Mouse (Mus musculus): ENCODE data around the gene Esrrg.

Esrrg gene

GRCm38 (mm10) chr1:187779589-187780178 lies 171.1 kb downstream of the Esrrg start:
- DNase-seq = no peak

DNA sequence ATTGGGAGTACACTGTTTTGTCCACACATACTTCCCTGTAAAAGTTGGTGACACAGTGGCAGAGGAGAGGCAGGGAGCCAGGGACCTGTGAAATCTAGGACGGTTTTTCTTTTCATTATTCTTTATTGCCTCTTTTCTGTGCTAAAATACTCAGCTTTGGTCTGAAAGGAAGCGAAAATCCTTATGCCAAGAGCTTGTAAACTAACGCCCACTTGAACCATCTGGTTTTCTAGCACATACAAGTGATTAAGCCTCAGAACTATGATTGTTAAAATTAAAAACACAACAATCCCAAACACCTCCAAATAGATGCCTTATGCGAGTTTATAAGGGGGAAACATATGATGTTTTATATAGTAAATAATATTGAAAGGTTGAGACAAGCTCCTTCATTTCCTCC lies 176.6 kb downstream of the Esrrg start:
- DNase-seq = no peak

DNA sequence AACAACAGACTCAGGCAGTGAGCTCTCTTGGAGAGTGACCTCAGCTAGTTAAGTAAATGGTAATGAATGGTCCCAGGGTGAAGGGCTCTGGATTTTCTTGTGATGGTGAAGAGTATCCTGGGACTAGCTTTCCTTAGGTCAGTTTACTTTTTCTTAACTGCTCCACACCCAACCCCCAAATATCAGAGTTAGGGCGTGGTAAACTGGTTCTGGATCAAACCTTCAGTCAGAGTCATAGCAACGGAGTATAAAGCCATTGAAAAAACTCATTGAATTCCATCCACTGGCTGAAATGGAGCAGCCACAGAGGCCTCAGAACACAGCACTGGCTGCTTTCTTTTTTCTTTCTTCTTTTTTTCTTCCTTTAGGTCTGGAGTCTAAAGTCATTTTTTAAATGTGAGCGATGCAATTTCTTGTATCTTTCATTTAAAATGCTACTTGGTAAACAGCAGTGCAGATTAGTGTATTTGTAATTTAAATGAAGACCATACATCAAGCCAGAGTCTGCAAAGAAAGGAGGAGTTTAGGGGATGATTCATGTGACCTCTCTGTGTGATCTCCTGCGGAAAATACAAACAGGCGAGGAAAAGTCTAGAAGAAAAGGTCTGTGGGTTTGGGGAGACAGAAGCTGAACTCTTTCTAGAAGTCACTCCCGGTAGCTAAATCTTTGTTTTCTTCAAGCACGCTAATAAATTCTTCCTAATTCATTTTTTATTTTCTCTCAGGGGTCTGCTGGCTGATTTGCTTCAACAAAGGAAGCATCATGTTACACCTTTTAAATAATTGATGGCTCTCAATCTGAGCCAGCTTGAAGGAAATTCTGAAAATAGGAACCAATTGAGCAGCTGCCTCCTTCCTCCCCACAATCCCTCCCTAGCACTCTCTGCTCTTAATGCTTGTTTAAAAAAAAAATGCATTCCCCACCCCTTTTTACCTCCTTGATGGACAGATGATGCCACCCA lies 178.7 kb downstream of the Esrrg start:
- no peak for DNase-seq

DNA sequence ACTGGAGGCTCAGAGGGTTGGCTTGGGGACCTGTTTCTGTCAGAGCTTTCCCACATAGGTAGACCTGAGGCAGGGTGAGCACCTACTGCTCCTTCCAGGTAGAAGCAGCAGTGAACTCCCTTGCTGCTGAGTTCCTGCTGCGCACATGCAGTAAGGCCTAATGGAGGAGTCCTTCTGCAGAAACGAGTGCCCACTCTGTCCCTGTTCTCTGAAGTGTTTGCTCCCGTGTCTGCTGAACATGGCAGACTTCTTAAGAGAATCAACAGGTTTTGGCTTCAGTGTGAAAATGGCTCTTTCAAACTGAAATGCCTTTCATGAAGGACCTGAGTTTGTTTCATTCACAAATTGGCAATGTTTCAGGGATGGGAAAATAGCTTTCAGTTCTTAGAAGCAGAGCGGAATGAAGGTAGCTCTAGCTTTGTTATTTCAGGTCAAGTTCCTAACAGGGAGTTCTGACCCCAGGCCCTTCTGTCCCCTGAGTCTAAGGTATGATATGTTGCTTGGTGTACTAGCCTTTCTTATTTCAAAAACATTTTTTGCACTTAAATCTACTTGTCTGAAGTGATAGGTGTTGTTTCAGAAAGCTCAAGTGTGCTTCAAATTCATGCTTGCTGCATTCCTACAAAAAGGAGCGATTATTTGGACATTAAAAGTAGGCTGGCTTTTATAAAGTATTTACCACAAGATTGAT lies 185.8 kb downstream of the Esrrg start:
- no peak for DNase-seq

DNA sequence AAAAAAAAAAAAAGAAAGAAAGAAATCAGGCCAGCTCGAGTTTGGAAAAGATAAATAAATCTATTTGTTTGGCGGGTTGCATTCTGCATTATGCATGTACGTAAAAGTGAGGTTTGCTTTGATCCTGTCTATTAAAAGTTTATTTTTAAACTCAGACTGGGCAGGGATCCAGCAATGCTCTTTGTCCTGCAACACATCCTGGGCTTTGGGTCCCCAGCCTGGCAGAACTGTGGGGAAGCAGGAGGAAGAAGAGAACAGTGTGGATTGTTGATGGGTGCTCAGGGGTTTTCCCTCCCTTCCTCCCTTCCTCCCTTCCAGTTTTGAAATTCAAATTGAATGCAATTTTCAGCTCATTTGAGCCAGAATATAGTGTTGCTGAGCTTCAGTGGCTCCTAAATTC lies 187.0 kb downstream of the Esrrg start:
- DNase-seq = peak; percentile 62

GRCm38 (mm10) chr1:187799300-187799699 lies 190.7 kb downstream of the Esrrg start:
- DNase-seq = no peak

- DNase-seq = no peak
These were observed 192.2 kb downstream of the Esrrg start for GRCm38 (mm10) chr1:187800761-187801160.

- peak; percentile 40 for DNase-seq
These were observed 195.0 kb downstream of the Esrrg start for GRCm38 (mm10) chr1:187803566-187803965.

- no peak for DNase-seq
These were observed 195.4 kb downstream of the Esrrg start for GRCm38 (mm10) chr1:187803997-187804396.

GRCm38 (mm10) chr1:187805001-187805400 lies 196.4 kb downstream of the Esrrg start:
- DNase-seq = no peak

DNA sequence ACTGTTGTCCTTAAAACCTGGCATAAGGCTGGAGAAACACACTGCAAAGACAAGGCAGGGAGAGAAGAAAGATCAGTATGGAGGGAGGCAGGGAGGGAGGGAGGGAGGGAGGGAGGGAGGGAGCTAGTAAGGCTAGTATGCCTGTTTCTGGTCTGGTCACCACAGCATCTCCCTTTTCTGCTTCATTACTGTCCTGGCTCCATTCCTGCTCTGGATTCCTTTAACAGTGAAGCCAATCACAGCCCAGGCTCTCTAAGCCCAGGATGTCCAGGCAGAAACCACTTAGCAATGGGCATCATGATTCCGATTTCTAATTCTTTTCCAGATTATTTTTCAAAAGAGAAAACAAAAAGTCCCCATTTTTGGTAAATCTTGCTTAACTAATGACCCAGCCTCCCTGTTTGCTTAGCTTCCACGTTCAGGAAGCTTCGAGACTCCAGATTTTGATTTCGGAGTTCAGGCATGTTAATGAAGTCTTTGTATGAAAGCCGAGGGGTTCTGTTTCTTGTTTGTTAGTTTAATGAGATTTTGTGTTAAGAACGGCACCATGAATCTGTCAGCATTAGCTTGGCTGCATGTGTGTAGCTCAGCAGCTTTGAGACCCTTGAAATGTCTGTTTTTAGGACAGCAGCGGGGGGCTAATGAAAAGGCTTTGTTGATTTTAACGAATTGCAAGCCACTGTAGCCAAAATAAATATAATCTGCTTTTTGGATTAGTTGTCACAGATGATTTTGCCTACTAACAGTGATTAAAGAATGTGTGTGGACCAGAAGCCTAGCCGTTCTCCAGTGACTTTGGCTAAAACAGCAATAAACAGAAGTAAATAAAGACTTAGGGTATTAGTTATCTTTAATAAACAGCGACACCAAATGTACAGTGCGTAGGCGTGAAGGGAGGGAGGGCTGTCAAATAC lies 199.1 kb downstream of the Esrrg start:
- no peak for DNase-seq

- DNase-seq = no peak
These were observed 199.9 kb downstream of the Esrrg start for GRCm38 (mm10) chr1:187808391-187808922.

DNA sequence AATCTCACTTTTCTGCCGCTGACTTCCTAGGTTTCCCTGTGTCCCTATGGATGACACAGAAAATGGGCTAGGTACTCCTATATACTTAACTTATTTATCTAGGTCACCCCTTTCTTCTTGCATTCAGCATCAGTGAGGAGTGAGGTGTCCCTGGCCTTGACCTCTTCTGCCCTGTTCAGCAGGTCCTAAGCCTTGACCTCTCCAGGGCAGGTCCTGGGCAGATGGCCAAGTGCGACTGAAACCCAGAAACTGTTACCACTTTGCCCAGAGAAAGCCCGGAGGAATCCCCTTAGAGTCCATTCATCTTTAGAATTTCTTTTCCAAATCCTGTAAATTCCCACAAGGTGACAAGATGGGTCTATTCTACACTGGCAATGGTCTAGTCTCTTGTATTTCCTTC lies 201.0 kb downstream of the Esrrg start:
- DNase-seq = no peak

DNA sequence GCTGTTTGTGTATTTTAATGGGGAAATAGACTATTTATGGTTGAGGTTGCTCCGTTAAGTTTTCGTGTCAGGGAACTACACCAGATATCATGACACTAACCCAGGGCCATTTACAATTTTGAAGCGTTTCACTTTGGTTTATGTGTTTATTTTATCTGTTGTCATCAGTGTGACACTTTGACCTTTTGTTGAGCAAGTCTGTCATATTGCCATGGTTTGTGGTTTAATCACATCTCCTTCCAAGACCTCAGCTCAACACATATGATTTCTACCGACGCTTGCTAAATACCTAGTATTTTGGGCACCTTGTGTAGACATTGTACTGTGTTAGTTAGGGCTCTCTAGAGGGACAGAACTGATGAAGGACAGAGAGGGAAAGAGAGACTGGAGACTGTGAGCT lies 210.8 kb downstream of the Esrrg start:
- DNase-seq = no peak

GRCm38 (mm10) chr1:187821368-187821811 lies 212.8 kb downstream of the Esrrg start:
- DNase-seq = peak; percentile 87

DNA sequence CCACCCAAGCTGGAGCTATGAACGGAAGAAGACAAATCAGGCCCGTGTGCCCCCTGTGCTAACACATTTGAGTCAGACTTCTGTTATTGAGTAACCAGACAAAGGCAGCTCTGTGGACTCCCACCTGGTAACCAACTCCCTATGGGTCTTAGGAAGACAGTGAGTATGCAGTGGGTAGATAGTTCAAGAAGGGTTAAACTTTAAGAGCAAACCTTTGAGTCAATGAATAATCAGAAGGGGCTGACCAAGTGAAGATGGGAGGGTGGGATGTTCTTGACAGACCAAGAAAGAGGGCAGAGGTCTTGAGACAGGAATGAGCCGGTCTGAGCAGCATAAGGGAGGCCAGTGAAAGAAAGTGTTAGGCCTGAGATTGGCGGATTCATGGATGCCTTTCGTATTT lies 214.8 kb downstream of the Esrrg start:
- peak; percentile 92 for DNase-seq

DNA sequence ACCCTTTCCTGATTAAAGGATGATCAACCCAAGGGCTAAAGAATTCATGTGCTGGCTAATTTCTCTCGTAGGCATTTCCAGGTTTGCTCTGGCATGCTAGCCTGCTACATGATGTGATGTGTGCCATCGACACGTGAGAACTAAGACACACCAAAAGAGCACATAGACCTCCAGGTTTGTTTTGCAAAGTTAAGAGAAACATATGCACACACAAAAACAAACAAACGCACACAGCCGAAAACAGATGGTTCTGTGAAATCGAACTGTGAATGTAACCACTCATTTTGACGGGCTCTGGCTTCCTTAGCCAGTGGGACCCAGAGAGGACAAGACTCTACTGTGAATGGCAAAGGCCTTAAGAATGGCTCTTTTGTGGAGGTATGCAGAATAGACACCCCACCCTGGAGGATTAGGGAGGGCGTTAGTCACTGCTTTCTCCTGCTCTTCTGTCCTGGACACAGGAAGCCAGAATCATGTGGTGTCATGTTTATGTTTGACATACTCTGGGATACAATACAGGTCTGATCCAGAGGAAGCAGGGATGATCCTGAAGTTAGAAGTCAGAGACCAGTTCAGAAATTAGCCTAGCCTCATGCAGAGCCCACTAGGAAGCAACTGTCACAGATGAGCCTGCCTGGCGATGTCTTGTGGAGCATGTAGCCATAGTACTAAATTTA lies 217.0 kb downstream of the Esrrg start:
- no peak for DNase-seq

- no peak for DNase-seq
These were observed 217.5 kb downstream of the Esrrg start for GRCm38 (mm10) chr1:187826140-187826539.

DNA sequence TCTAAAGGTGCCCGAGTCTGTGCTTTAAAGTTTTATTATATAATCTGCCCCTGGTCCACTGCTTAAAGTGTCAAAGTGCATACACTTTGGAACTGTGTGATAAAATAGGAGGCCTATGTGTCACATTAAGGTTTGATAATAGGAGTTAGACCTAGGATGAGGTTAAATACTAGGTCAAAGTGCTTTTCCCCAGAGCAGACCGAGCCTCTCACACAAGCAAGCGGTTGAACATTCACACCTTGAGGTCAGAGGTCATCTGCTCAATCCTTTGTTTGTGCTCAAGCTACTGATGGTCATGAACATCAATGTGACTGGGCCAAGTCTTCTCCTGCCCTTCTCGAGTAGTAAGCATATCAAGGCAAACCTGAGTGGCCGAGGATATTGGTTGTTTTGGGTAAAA lies 218.3 kb downstream of the Esrrg start:
- DNase-seq = peak; percentile 75

DNA sequence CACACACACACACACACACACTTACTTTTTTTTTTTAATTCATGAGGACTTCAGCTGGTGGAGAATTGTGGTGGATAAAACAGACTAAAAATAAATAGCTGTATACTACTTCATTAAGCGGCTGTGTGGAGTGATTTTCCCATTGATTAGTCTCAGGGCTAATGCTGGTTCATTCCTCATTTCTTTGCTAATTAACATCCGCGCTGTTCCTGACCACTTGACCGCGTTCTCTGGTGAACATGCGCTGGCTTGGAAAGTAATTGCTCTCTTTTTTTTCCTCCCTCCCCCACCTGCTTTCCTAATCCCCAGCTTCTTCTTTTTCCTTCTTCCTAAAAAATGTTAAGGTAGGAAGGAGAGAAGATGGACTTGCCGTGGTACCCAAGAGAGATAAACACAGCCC lies 222.3 kb downstream of the Esrrg start:
- DNase-seq = no peak

- DNase-seq = peak; percentile 89
These were observed 224.3 kb downstream of the Esrrg start for GRCm38 (mm10) chr1:187832851-187833250.

- no peak for DNase-seq
These were observed 226.0 kb downstream of the Esrrg start for GRCm38 (mm10) chr1:187834576-187834975.

All from kidney, adult 9 months (tissue).